Mouse (Mus musculus) C3H10T1/2 (cell line): Measurements from ENCODE around the gene Cfap126. TPM values are rescaled to one million over a fixed set of nuclear protein-coding genes. Genes with fewer than 3 reads are reported as not detected.

Experiments
- polyA plus RNA-seq, 2 experiments: library from polyadenylated mRNA; unstranded; fragments of >200 nt; fragmentation: generic; extraction: Trizol; gene quantifications; one replicate each; pipeline ENCODE4 v1.2.1; 2012; ENCODE audit warnings: missing spikeins in 2 of 2

Cfap126 gene
- polyA plus RNA-seq, result 1 to 10 TPM in 1 of 2 experiments, under 1 TPM in 1; 0.47 to 2.7 TPM

DNA sequence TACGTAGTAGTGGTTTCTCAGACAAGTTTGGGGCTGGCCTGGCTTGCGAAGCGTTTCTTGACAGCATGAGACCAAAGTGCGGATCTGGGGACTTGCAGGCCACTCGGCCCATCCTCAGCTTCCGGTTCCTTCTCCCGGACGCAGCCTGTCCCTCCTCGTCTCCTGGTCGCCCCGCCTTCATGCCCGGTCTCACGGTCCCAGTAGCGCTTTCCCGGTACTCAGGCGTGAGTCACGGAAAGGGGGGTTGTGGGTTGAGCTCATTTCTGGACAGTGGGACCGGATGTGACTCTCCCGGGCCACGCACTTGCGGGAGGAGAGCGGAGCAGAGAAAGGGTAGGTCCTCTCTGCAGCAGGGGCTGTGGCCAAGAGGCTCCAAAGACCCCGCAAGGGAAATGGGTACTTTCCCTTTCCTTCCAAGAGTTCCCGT is at the start of gene Cfap126:
TSS of gene Cfap126 (plus strand) at position 46 of the 427 bp plus-strand sequence.

DNA sequence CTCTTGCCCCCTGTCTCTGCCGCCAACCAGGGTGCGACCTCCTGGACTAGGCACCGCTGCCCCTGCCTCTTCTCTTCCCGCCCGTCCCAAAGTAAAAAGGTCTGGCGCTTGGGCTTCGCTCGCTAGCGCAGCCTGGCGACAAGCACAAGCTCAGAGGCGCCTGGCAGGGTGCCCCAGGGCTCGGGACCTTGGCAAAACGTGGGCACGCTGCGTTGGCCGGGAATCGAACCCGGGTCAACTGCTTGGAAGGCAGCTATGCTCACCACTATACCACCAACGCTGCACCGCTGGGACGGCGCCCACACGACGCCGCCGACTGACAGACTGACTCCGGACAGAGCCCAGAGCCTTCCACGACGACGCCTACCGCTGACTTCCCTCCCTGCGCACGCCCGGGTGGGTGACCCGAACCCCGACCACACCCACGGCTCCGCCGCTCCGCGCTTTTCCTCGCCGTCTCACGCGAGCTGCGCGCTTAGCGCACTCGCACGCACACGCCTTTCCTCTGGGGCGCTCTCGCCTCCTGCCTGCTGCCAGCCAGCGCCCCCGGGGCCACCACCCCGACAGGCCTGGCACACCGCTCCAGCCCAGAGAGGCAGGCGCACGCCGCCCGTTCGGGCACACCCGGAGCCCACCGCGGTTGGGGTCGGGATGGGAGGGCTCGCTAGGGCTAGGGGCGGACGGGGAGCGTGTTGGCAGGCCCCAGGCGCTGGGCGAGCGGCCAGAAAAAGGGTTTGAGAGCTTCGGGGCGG is 49.1 kb upstream of the Cfap126 start, which contains the start of gene Fcgr3:
TSS of gene Fcgr3 (minus strand) at position 445 of the 752 bp plus-strand sequence.

DNA sequence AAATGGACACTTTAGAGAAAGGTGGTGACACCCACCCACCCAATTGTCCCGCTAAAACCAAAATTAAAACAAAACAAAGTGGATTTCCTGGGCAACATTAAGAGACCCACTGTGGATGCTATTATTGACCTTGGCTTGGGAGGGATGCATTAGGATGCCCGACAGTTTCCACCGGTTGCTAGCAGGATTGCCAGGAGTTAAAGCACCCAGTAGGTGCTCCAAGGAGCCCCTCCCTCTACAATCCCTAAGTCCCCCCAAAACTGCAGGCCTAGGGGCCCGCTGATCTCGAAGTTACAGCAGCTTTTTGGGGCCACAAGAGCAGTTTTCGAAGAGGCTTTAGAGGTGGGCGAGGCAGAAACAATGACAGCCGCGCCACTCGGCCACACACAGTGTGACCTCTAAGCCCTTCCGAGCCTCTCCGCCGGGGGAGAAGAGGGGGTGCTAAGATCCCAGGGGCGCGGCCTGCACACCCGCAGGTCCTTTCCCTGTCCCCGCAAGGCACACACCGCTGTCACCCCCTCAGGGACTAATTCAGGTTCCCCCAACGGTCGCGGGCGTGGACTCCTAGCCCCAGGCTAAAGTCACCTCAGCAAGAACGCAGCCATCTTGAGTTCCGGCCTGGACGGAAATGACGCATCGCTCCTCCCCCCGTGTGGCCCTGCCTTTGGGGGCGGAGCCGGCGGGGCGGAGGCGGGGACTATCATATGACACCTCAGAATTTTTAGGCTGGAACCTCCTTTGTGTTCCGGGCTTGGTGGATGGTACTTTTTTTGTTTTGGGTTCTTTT is 36.4 kb downstream of the Cfap126 start, which contains the start of the genes Sdhc and Mpz:
TSS of gene Sdhc (minus strand) at position 630 of the 787 bp plus-strand sequence.
TSS of gene Mpz (plus strand) at position 738 of the 787 bp plus-strand sequence.

Other genes with a start within 250 kb of the Cfap126 start
- 1 to 10 TPM in 1 of 2 experiments, under 1 TPM in 1; 0.78 to 5.4 TPM for gene Atf6, start 246.1 kb upstream of the Cfap126 start, polyA plus RNA-seq
- under 1 TPM; 0.05 to 0.15 TPM for gene Gm26620, start 228.9 kb upstream of the Cfap126 start, polyA plus RNA-seq
- 10 to 100 TPM; 15.0 to 25.0 TPM for gene Dusp12, start 228.4 kb upstream of the Cfap126 start, polyA plus RNA-seq
- gene Fcrlb, start 201.0 kb upstream of the Cfap126 start, polyA plus RNA-seq, result under 1 TPM in 1 of 2 experiments, not detected in 1; 0.13 TPM
- gene Fcrla, start 186.3 kb upstream of the Cfap126 start, polyA plus RNA-seq, result not detected
- gene Fcgr2b, start 137.4 kb upstream of the Cfap126 start, polyA plus RNA-seq, result not detected
- gene Fcgr4, start 95.0 kb upstream of the Cfap126 start, polyA plus RNA-seq, result 1 to 10 TPM in 1 of 2 experiments, under 1 TPM in 1; 0.23 to 2.7 TPM
- not detected for gene Fcgr3, start 49.0 kb upstream of the Cfap126 start, polyA plus RNA-seq
- 100 to 1,000 TPM in 1 of 2 experiments, 10 to 100 TPM in 1; 72.7 to 128 TPM for gene Sdhc, start 36.7 kb downstream of the Cfap126 start, polyA plus RNA-seq
- under 1 TPM; 0.07 to 0.42 TPM for gene Mpz, start 36.8 kb downstream of the Cfap126 start, polyA plus RNA-seq
- gene Pcp4l1, start 82.3 kb downstream of the Cfap126 start, polyA plus RNA-seq, result under 1 TPM in 1 of 2 experiments, not detected in 1; 0.11 TPM
- gene Nr1i3, start 100.1 kb downstream of the Cfap126 start, polyA plus RNA-seq, result under 1 TPM; 0.01 to 0.02 TPM
- 10 to 100 TPM; 30.8 to 39.3 TPM for gene Tomm40l, start 108.6 kb downstream of the Cfap126 start, polyA plus RNA-seq
- under 1 TPM in 1 of 2 experiments, not detected in 1; 0.33 TPM for gene Apoa2, start 111.1 kb downstream of the Cfap126 start, polyA plus RNA-seq
- under 1 TPM in 1 of 2 experiments, not detected in 1; 0.07 TPM for gene Fcer1g, start 120.4 kb downstream of the Cfap126 start, polyA plus RNA-seq
- gene Adamts4, start 136.5 kb downstream of the Cfap126 start, polyA plus RNA-seq, result 1 to 10 TPM in 1 of 2 experiments, under 1 TPM in 1; 0.25 to 8.9 TPM
- 100 to 1,000 TPM; 163 to 201 TPM for gene Ndufs2, start 137.5 kb downstream of the Cfap126 start, polyA plus RNA-seq
- gene B4galt3, start 156.4 kb downstream of the Cfap126 start, polyA plus RNA-seq, result 10 to 100 TPM in 1 of 2 experiments, 1 to 10 TPM in 1; 9.2 to 33.6 TPM
- 10 to 100 TPM in 1 of 2 experiments, 1 to 10 TPM in 1; 7.7 to 19.8 TPM for gene Ppox, start 167.3 kb downstream of the Cfap126 start, polyA plus RNA-seq
- 10 to 100 TPM; 15.3 to 46.2 TPM for gene Usp21, start 174.1 kb downstream of the Cfap126 start, polyA plus RNA-seq
- gene Ufc1, start 181.1 kb downstream of the Cfap126 start, polyA plus RNA-seq, result 100 to 1,000 TPM in 1 of 2 experiments, 10 to 100 TPM in 1; 96.6 to 138 TPM
- 10 to 100 TPM; 14.8 to 45.0 TPM for gene Dedd, start 215.2 kb downstream of the Cfap126 start, polyA plus RNA-seq
- 10 to 100 TPM in 1 of 2 experiments, 1 to 10 TPM in 1; 7.6 to 30.5 TPM for gene Nit1, start 231.7 kb downstream of the Cfap126 start, polyA plus RNA-seq
- 10 to 100 TPM; 29.8 to 51.1 TPM for gene Pfdn2, start 231.8 kb downstream of the Cfap126 start, polyA plus RNA-seq
- under 1 TPM in 1 of 2 experiments, not detected in 1; 0.05 TPM for gene Klhdc9, start 246.9 kb downstream of the Cfap126 start, polyA plus RNA-seq